Mouse (Mus musculus) layer of hippocampus, postnatal 10 days (tissue): Measurements from ENCODE around the gene Tmem53. TPM values are rescaled to one million over a fixed set of nuclear protein-coding genes. Genes with fewer than 3 reads are reported as not detected.

Experiments
- DNase-seq, 2 experiments: peaks; one replicate each; pipeline ENCODE4 v3.0.0; 2021; ENCODE audit warnings: low spot score in 2 of 2
- long read RNA-seq: library from polyadenylated mRNA; stranded (forward); transcript quantifications from one replicate; pipeline ENCODE4 v2.0.0, GENCODE M21; 2023
- total RNA-seq, 2 experiments: library from RNA; stranded (reverse); gene quantifications; 2 replicates each; pipeline ENCODE4 v1.2.3; 2021

Gene Tmem53
- total RNA-seq, result 1 to 10 TPM; 5.0 to 6.2 TPM
- long read RNA-seq, transcript Tmem53-201 (3 exons, 991 nt), result major isoform, 5 of 7 reads
- long read RNA-seq, partial matches to known transcripts, result 0 of 7 reads
- long read RNA-seq, other reads (novel, unspliced or antisense), result 2 of 7 reads

GRCm38 (mm10) chr4:117251801-117252316 is at the start of gene Tmem53, which contains the start of gene Armh1:
TSS of gene Tmem53 (plus strand) at chr4:117251951.
TSS of gene Armh1 (minus strand) at chr4:117252125.
- DNase-seq, result peak; percentile 77 to 82

GRCm38 (mm10) chr4:117202046-117202991 is 49.4 kb upstream of the Tmem53 start:
- peak; percentile 42 to 55 for DNase-seq

DNA sequence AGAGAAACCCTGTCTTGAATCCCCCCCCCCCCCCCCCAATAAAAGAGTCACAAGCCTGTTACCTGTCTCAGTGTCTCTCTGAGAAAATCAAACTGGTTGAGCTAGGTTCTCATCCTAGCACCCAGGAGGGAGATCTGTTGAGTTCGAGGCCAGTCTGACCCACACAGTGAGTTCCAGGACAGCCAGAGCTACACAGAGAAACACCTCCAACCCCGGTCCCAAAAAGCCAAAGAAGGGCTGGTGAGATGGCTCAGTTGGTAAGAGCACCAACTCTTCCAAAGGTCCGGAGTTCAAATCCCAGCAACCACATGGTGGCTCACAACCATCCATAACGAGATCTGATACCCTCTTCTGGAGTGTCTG is 48.8 kb upstream of the Tmem53 start:
- DNase-seq, result no peak

DNA sequence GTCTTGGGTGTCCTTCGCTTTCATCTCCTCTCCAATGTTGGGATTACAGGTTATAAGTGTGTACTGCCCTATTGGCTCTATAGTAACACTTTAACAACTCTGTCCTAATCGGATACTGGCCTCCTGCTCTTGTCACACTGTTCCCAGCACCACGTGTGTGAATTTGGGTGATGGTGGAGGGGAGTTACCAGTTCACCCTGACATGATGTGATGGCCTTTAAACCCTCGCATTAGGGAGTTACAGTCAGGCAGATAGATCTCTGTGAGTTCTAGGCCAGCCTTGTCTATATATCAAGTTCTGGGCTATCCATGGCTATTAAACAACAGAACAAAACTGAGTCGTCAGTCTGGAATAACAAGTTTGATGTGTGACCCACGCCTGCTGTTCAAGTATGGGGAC is 42.2 kb upstream of the Tmem53 start:
- DNase-seq, result no peak

DNA sequence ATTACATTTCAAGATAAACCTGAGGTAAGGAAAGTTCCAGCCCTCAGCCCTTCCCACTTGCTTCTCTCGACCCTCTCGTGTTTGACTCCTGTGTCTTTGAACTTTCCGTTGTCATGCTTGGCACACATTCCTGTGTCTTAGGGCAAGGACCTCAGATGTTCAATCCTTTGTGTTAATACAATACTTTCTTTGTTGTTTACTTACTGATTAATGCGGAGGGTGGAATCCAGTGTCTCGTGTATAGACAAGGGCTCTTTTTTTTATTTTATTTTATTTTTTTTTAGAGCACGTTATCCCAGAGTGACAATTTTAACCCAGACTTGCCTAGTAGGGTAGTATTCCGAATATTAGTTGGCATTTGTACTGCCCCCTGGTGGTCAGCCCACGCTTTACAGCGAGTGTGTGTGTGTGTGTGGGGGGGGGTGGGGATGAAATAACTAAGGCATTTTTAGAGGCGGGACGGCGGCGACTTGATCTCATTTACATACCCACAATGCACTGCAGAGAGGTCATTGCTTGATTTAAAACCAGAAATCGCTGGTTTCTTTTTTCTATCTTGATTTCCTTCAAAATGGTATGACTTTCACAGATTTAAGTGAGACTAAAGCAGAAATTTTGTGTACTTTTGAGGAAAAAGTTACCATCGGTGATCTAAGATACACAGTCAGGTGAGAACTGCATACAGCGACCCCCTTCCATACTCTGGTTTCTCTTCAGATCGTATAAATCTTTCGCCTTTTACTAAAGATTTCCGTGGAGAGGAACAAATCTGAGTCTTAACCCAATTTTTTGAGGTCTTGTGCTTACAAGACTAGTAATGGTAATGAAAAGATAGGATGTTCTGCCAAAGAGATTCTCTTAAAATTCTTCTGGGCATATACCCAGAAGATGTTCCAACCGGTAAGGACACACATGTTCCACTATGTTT is 41.3 kb upstream of the Tmem53 start:
- DNase-seq, result peak; percentile 76 to 77

- DNase-seq, result no peak
Observed at GRCm38 (mm10) chr4:117214250-117214649, 37.5 kb upstream of the Tmem53 start.

GRCm38 (mm10) chr4:117217029-117217428 is 34.7 kb upstream of the Tmem53 start:
- DNase-seq, result no peak

DNA sequence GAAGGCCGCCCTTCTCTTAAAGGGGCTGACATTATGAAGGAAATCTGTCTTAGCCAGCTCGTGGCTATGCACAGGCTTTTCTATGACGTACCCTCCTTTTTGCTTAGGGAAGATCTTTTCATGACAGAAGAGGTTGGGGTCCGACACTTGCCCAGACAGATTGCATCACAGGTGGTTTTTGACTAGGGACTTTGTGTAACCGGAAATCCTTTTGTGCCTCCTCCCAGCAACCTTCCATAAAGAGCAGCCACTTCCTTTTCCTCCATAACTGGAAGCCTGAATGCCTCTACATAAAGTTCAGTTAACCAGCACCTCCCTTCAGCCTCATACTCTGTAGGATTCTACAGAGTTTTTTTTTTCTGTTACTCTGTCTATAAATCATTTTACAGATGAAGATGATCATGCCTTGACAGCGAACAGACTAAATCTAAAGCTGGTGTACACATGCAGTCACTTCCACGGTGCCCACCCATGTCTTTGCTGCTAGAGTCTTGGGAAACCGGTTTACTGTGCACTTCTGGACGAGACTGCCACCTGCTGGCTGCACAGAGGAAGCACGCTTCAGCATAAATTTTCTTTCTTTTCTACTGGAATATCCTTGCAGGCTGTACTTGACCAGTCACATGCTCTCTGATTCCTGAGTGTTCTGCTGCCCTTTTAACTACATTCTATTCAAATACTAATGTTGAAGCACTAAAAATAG is 33.1 kb upstream of the Tmem53 start:
- DNase-seq, result peak; percentile 51 to 66

GRCm38 (mm10) chr4:117220741-117221515 is 30.8 kb upstream of the Tmem53 start:
- DNase-seq, result no peak

DNA sequence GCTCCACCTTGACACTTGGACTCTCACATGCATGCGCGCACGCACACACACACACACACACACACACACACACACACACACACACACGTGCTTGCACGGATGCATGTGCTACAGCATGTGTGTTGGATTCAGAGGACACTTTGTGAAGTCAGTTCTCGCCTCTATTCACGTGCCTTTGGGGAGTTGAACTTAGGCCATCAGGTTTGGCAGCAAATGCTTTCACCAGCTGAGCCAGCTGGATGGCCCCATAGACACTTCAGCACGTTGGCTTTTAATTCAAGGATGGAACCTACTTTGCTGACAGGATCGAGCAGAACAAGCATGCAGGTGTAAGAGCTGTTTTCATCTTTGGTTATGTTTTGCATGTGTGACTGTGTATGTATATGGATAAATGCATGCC is 29.9 kb upstream of the Tmem53 start:
- no peak for DNase-seq

DNA sequence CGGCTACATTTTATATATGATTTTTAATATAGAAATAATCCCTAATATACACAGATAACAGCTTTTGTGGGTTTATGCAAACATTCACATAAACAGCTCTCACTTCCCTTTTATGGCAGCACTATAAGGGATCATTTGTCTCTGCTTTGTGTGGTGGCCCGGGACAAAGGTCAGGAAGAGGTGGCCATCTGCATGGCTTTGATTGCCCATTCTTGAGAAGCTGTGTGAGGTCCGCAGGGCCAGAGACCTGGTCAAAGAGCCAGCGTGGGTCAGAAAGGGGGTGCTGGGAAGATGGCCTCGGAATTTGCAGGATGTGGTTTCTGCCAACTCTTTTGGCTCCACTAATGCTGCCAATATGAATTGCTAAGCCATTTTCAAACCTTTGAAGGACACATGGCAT is 28.8 kb upstream of the Tmem53 start:
- no peak for DNase-seq

GRCm38 (mm10) chr4:117224122-117224521 is 27.6 kb upstream of the Tmem53 start:
- DNase-seq, result no peak

DNA sequence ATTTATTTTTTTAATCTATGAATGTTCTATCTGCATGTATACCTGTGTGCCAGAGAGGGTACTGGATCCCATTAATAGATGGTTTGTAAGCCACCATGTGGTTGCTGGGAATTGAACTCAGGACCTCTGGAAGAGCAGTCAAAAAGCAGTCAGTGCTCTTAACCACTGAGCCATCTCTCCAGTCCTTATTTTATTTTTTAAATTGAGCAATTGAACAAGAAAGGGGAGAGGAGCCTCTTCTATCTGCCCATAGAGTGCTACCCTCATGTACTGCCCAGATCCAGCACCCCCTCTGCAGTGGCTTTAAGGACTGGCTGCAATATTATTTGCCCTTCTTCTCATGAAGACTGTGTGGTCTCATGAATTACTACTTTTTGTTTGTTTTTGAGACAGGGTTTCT is 26.5 kb upstream of the Tmem53 start:
- no peak for DNase-seq

DNA sequence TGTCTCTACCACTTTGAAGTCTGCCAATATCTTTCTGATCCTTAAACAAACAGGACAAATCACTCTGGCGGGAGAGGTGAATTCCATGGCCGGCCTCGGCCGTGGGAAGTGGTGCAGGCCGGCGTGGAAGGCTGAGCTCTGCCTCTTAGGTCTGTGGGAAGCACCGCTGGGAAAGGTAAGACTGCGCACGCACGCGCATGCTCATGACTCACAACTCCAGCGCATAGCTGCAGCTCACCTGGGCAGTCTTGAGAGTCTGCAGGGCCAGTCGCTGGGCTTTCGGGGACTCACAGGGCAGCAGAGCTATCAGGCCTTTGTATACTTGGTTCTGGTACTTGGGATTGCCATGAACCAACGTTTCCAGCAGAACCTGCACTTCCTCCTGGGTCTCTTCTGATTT is 22.2 kb upstream of the Tmem53 start:
- no peak for DNase-seq

DNA sequence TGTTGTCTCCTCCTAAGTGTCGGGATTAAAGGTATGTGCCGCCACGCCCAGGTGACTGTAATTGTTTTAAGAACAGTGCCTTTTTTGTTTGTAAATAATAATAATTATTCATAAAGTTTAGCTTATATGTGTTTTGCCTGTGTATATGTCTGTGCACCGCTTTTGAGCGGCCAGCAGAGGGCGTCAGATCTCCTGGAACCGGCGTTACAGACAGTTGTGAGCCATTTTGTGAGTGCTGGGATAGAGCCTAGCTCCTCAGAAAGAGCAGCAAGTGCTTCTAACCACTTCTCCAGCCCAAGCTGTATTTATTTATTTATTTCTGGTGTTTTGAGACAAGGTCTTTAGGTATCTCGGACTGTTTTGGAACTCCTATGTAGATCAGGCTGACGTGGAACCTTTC is 21.4 kb upstream of the Tmem53 start:
- no peak for DNase-seq

DNA sequence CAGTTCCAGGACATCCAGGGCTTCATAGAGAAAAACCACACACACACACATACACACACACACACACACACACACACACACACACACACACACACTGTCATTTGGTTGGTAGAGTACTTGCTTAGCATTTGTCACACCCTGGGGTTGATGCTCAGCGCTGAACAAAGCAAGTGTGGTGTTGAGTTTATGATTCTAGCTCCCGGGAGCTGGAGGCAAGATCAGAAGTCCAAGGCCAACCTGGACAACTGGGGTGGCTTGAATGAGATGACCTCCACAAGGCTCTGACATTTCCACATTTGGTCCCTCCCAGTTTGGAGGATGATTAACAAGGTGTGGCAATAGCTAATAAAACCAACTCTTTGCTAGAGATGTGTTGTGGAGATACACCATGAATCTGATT is 20.5 kb upstream of the Tmem53 start:
- DNase-seq, result no peak

DNA sequence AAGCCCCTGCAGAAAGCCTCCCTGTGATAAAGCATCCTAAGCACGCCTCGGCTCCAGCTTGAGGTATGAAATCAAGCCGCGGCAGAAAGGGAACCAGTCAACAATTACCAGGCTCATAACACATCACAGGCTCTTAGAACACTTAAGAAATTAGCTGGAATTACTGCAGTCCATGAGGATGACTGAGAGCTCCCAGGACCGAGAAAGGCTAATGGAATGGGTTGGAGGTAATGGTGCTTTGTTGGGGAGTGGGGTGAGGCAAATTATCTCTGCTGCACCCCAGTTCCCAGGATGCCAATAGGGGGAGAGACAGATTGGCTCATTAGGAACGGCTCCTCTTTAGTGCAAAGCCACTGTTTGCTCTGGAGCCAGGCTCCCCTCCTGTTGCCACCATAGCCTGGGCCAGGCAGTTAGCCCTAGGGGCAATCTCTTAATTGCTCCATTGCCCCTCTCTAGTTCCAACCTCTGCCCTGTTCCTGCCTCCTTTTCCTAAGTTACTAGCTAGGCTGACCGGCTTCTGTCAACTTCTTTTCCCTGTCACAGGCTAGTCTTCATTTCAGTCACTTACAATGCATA is 17.5 kb upstream of the Tmem53 start:
- DNase-seq, result no peak

GRCm38 (mm10) chr4:117235822-117236221 is 15.9 kb upstream of the Tmem53 start:
- no peak for DNase-seq

GRCm38 (mm10) chr4:117239153-117239552 is 12.6 kb upstream of the Tmem53 start:
- DNase-seq, result no peak

DNA sequence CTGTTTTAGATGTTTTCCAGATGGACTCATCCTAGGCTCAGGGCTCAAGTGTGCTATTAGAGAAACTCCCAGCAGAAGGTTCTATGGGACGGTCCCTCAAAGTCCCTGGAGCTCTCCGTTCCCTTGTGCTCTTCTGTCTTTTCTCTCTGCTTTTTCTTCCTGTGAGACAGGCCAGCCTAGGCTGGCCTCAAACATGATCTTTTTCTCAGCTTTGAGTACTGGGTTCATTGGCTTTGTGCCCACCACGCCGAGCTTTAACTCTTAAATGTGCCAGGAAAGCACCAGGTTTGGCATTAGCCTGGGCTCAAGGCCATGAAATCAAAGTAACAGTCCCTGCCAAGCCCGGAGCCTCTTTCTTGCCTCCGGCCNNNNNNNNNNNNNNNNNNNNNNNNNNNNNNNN is 10.9 kb upstream of the Tmem53 start:
- DNase-seq, result peak in 1 of 2 experiments; percentile 37
